21 mouse cellular contexts compared by ENCODE assay signal in genomic region chr4:33823850-33824249, GRCm38 (mm10).
DNase-seq lines count a peak whose midpoint lies in the region; ATAC-seq and TF ChIP-seq lines count a peak whose summit lies in the region.
"Had no signal": no experiment of that assay in that cellular context is flagged by ENCODE, and none has a peak within 500 bp of the region (broad histone marks: within the 10 kb centered on the region; RNA-seq: fewer than 3 reads in every experiment).

No protein-coding gene starts in this region.

- no peaks in the 10 kb centered on the region; the same call in 1 of the 2 replicates for H3K4me1 ChIP-seq in hindbrain, embryonic 11.5 days (replicated peaks; ENCODE audit: control insufficient read depth, insufficient read depth, low read length)
- H3K4me1 ChIP-seq in hindbrain, embryonic 13.5 days (replicated peaks) = peaks cover 4% of the 10 kb centered on the region
- H3K4me1 ChIP-seq in testis, adult 2 months (ENCODE audit: control insufficient read depth, insufficient read depth, low read length) = no peaks in the 10 kb centered on the region
- H3K4me1 ChIP-seq in limb, embryonic 10.5 days = peaks cover 7% of the 10 kb centered on the region
- H3K4me1 ChIP-seq: forebrain, embryonic 15.5 days; heart, embryonic 15.5 days had no signal

- no peaks in the 10 kb centered on the region for H3K27me3 ChIP-seq in hindbrain, embryonic 11.5 days (ENCODE audit: control insufficient read depth, insufficient read depth, low read length)
- no peaks in the 10 kb centered on the region for H3K27me3 ChIP-seq in hindbrain, embryonic 13.5 days
- H3K27me3 ChIP-seq in testis, adult 2 months (ENCODE audit: control insufficient read depth, insufficient read depth, low read length) = no peaks in the 10 kb centered on the region
- no peaks in the 10 kb centered on the region for H3K27me3 ChIP-seq in limb, embryonic 10.5 days (ENCODE audit: low read depth, poor library complexity, severe bottlenecking)
- H3K27me3 ChIP-seq: forebrain, embryonic 15.5 days; heart, embryonic 15.5 days; neural tube, embryonic 12.5 days had no signal

- H3K9ac ChIP-seq in hindbrain, embryonic 11.5 days (ENCODE audit: low read depth, low read length) = no peak overlapping the region
- no peak overlapping the region for H3K9ac ChIP-seq in hindbrain, embryonic 13.5 days
- H3K9ac ChIP-seq: forebrain, embryonic 15.5 days; heart, embryonic 15.5 days; neural tube, embryonic 12.5 days had no signal

- H3K4me3 ChIP-seq in hindbrain, embryonic 11.5 days (ENCODE audit: low read depth, low read length) = no peak overlapping the region
- no peak overlapping the region for H3K4me3 ChIP-seq in hindbrain, embryonic 13.5 days
- peak overlapping the region; percentile 25 for H3K4me3 ChIP-seq in testis, adult 2 months (ENCODE audit: control insufficient read depth, low read depth, low read length)
- H3K4me3 ChIP-seq in limb, embryonic 10.5 days = no peak overlapping the region
- H3K4me3 ChIP-seq: erythroblast, embryonic 14.5 days; forebrain, embryonic 15.5 days; gastrocnemius, adult 2 months; heart, embryonic 15.5 days; neural tube, embryonic 12.5 days had no signal

- WGBS in hindbrain, embryonic 11.5 days = 4% methylated on average over 5 of the region's 5 CpGs
- 3% methylated on average over 5 of the region's 5 CpGs for WGBS in hindbrain, embryonic 13.5 days
- WGBS in limb, embryonic 10.5 days = 7% methylated on average over 5 of the region's 5 CpGs

- H3K4me2 ChIP-seq in hindbrain, embryonic 11.5 days (replicated peaks; ENCODE audit: low read depth, low read length) = no peak overlapping the region
- H3K4me2 ChIP-seq in hindbrain, embryonic 13.5 days = no peak overlapping the region
- H3K4me2 ChIP-seq: forebrain, embryonic 15.5 days; heart, embryonic 15.5 days; neural tube, embryonic 12.5 days had no signal

- H3K27ac ChIP-seq in hindbrain, embryonic 11.5 days (ENCODE audit: low read depth, low read length) = no peak overlapping the region
- no peak overlapping the region for H3K27ac ChIP-seq in hindbrain, embryonic 13.5 days
- no peak overlapping the region for H3K27ac ChIP-seq in testis, adult 2 months (ENCODE audit: control insufficient read depth, insufficient read depth, low read depth, low read length)
- H3K27ac ChIP-seq in limb, embryonic 10.5 days = no peak overlapping the region
- H3K27ac ChIP-seq: forebrain, embryonic 15.5 days; gastrocnemius, adult 2 months; heart, embryonic 15.5 days; neural tube, embryonic 12.5 days had no signal

- no peaks in the 10 kb centered on the region for H3K36me3 ChIP-seq in hindbrain, embryonic 11.5 days (ENCODE audit: control insufficient read depth, insufficient read depth, low read length)
- H3K36me3 ChIP-seq in hindbrain, embryonic 13.5 days = no peaks in the 10 kb centered on the region
- H3K36me3 ChIP-seq in testis, adult 2 months (ENCODE audit: control insufficient read depth, insufficient read depth, low read length) = no peaks in the 10 kb centered on the region
- no peaks in the 10 kb centered on the region for H3K36me3 ChIP-seq in limb, embryonic 10.5 days
- H3K36me3 ChIP-seq: forebrain, embryonic 15.5 days; heart, embryonic 15.5 days; neural tube, embryonic 12.5 days had no signal

- no peak for TF ChIP-seq CTCF in testis, adult 2 months (IDR thresholded peaks at IDR 0.05; ENCODE audit: control insufficient read depth, insufficient read depth, insufficient replicate concordance, low read depth, low read length)

- peak; percentile 68; the same call in 1 of the 2 replicates for ATAC-seq in hindbrain, embryonic 11.5 days (ENCODE audit: low FRiP score)
- no peak for ATAC-seq in hindbrain, embryonic 13.5 days (ENCODE audit: low FRiP score)
- ATAC-seq: forebrain, embryonic 15.5 days; intestine, embryonic 16.5 days; Patski had no signal

- peak; percentile 50 for DNase-seq in hindbrain, embryonic 11.5 days (ENCODE audit: low spot score)
- DNase-seq in testis, postnatal 14 days (ENCODE audit: low spot score) = no peak
- peak; percentile 32 for DNase-seq in limb, embryonic 10.5 days (ENCODE audit: low spot score)
- no peak for DNase-seq in thymus, adult 18-20 months
- DNase-seq in ovary, postnatal 10 days (ENCODE audit: low spot score) = no peak
- DNase-seq: cerebellum, adult 9-11 months; gastrocnemius, adult 2 months; heart, adult 18-20 months; kidney, postnatal 10 days; lung, adult 2 months; lung, postnatal 4 days; right cerebral cortex, postnatal 25 days; thymus, postnatal 36 days had no signal

- H3K9me3 ChIP-seq in hindbrain, embryonic 11.5 days (ENCODE audit: control insufficient read depth, low read length) = no peaks in the 10 kb centered on the region; the same call in 1 of the 2 replicates
- H3K9me3 ChIP-seq in hindbrain, embryonic 13.5 days = no peaks in the 10 kb centered on the region
- no peaks in the 10 kb centered on the region for H3K9me3 ChIP-seq in limb, embryonic 10.5 days (replicated peaks)
- H3K9me3 ChIP-seq: forebrain, embryonic 15.5 days; heart, embryonic 15.5 days; neural tube, embryonic 12.5 days had no signal

- no peak for TF ChIP-seq POLR2A in testis, adult 2 months (IDR thresholded peaks at IDR 0.05; ENCODE audit: control insufficient read depth, low read depth, low read length)

Comparison
In these comparisons a context has a peak if more than half of its experiments do, and no peak if none do; other contexts are left out.
1. DNase-seq: peak in hindbrain, embryonic 11.5 days (single experiment) and limb, embryonic 10.5 days (single experiment); none in testis, postnatal 14 days (single experiment), thymus, adult 18-20 months (0 of 2) and ovary, postnatal 10 days (single experiment).